Mouse (Mus musculus): ENCODE results near the gene Tmem138.

DNA sequence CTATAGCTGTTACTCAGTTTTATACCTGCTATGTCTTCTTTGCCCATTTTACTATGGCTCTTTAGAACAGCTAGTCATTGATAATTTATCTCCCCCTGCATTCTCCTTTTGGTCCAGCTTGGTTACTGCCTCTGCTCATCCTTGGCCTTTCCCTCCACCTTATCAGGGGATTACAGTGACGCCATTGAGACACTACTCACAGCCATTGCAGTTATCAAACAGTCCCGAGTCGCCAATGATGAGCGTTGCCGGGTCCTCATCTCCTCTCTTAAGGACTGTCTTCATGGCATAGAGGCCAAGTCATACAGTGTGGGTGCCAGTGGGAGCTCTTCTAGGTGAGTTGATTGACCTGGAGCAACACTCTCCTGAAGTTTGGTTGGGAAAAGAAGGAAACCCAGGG is 37.7 kb downstream of the Tmem138 start:
- TF ChIP-seq CTCF (IDR thresholded peaks at IDR 0.05; ENCODE audit: low read depth) (no peak), EP300 (IDR thresholded peaks at IDR 0.05; ENCODE audit: low read depth) (no peak)

Data from liver, postnatal 0 days (tissue).